Mouse (Mus musculus): ENCODE measurements at regions not wholly inside any gene's neighbourhood (a gene's known extent, or its start where the extent isn't known, plus 50 kb on each side); places are given as distances from the start of the nearest gene placed in this dataset.

GRCm38 (mm10) chr1:40907813-40908212, 102.4 kb downstream of the Tmem182 start:
- DNase-seq (ENCODE audit: low read depth, low spot score) = no peak

- DNase-seq (ENCODE audit: low read depth, low spot score) = no peak
Measured at GRCm38 (mm10) chr1:40913591-40913990, 108.2 kb downstream of the Tmem182 start.

DNA sequence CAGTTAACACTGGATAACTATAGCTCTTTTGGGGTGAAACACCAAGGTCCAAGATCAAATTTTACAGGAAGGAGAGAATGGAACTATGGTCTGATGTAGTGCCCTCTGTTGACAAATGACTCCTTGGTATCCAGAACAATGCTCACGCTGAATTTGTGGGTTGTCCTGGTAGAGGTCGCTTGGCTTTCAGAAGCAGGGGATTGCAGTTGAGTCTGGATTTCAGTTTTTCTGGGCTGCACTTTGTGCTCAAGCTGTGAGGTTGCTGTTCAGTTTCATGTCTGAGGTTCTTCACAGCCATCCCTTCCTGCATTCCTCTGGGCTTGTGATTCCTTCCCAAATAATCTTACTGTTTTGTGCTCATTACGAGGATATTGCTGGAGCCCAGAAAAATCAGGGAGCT, 118.9 kb downstream of the Tmem182 start:
- no peak for DNase-seq (ENCODE audit: low read depth, low spot score)

- DNase-seq (ENCODE audit: low read depth, low spot score) = no peak
Measured at GRCm38 (mm10) chr1:40924780-40925179, 119.4 kb downstream of the Tmem182 start.

- no peak for DNase-seq (ENCODE audit: low read depth, low spot score)
Measured at GRCm38 (mm10) chr1:40931374-40931773, 126.0 kb downstream of the Tmem182 start.

DNA sequence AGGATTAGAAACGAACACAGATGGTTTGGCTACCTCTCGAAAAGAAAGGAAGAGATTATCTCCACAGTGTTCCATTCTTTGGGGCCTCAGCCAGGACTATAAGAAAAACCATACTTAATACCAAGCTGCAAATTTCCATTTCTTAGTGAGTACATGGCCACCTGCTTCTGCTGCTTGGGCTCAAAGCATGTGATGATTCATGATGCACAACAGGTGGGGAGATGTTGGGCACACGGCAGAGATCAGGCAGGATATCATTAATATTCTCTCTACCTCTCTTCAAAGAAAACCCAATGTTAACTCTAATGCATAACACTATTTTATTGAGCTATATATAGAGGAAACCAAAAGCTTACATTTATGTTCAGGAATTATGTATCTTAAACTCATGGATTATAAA, 131.3 kb downstream of the Tmem182 start:
- DNase-seq (ENCODE audit: low read depth, low spot score) = no peak

DNA sequence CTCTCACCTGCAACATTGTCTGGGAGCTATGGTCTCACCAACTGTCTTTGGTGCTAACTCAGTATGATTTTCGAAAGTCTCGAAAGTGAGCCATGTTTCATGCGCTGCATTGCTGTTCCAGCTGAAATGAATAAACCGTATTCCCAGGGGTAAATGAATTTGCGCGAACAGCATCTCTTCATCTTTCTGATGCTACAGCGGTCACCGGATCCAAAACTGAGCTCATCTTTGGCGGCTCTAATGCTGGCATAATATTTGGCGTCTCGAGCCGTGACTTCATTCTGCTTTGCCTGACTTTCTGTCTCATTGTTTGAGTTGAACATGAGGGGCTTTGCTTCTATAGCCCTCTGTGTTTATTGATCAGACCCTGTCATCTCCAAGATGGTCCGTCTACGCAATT, 137.3 kb downstream of the Tmem182 start:
- DNase-seq (ENCODE audit: low read depth, low spot score) = no peak

DNA sequence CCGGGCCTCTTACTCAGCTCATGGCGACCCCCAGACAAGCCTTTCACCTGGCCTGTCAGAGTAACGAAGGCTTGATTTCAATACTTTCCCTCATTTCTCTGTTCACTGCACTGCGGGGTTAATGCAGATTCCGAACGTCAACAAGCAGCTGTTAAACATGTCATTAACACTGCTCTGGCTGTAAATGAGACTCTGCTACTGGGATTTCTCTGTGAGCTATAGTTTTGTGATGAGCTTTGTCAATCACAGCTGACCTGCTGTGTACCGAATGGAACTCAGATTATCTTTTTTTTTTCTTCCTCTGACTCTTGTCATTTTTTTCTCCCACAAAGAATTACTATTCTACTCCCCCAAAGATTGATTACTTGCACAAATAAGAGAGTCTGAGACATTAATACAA, 137.8 kb downstream of the Tmem182 start:
- no peak for DNase-seq (ENCODE audit: low read depth, low spot score)

DNA sequence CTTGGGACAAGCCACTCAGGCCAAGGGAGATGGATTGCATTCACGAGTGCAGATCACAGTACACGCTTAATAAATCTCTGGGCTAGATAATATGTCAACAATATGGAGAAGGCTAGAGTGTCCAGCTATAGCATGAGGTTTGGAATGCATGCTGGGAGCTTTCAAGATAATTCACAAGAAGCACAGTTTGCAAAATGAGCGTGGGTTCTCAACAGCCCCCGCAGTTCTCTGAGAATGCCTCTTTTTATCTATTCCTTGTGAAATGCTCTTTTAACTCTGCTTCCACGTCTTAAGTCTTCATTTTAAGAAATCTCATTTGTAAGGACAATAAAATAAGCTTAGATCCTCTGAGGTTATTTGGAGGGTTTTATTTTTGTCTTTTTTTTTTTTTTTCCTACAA, 145.2 kb downstream of the Tmem182 start:
- no peak for DNase-seq (ENCODE audit: low read depth, low spot score)

DNA sequence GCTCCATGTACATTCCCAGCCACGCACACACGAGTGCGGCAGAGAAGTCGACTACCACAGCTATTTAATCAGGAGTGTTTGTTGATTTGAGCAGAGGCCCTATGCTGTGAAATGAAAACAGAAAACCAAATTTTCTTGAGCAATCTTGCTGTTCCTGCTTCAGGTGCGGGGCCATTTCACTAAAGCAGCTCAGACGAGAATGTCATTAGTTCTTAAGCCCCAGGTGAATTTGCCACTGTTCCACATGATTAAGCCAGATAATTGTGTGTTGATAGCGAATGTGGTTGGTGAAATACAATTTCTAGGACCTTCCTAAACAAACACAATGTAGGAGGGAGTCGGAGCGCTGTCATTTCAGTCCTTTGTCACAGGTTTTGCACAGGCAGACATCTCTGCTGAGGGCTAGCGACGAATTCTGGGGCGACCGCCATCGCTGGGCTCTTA, 149.3 kb downstream of the Tmem182 start:
- no peak for DNase-seq (ENCODE audit: low read depth, low spot score)

- peak; percentile 39 for DNase-seq (ENCODE audit: low read depth, low spot score)
Measured at GRCm38 (mm10) chr1:40967768-40968504, 162.5 kb downstream of the Tmem182 start.

DNA sequence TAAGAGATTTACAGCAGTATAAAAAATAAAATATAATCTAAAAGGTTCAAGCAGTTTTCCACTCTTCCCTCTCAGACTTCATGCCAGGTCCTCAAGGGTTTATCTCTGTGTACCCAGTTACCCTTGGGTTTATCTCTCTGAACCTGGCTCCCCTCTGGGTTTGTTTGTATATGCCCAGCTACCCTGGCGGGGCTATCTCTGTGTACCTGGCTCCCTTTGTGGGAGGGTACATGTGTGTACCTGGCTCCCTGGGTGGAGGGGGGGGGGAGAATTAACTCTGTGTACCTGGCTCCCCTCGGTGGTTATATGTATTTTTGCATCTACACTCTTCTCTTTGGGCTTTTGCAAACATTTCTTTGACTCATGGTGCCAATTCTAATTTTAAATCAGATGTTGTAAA, 178.4 kb downstream of the Tmem182 start:
- DNase-seq (ENCODE audit: low read depth, low spot score) = no peak

DNA sequence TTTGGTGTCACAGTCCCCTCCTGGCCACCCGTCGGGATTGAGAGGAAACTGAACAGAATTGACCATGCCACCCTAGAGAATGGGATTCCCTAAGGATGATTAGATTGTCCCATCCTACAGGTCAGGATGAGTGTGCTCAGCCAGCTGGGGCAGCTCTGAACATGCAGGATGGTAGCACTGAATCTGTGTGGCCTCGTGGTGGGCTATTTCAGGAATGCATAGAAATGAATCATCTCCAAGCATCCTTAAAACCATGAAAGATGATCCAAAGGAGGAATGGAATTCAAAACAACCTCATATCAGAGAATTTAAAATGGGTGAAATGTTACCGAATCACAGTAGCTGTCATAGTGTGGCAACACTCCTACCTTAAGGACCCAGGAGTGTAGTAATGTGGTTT, 187.9 kb downstream of the Tmem182 start:
- no peak for DNase-seq (ENCODE audit: low read depth, low spot score)

DNA sequence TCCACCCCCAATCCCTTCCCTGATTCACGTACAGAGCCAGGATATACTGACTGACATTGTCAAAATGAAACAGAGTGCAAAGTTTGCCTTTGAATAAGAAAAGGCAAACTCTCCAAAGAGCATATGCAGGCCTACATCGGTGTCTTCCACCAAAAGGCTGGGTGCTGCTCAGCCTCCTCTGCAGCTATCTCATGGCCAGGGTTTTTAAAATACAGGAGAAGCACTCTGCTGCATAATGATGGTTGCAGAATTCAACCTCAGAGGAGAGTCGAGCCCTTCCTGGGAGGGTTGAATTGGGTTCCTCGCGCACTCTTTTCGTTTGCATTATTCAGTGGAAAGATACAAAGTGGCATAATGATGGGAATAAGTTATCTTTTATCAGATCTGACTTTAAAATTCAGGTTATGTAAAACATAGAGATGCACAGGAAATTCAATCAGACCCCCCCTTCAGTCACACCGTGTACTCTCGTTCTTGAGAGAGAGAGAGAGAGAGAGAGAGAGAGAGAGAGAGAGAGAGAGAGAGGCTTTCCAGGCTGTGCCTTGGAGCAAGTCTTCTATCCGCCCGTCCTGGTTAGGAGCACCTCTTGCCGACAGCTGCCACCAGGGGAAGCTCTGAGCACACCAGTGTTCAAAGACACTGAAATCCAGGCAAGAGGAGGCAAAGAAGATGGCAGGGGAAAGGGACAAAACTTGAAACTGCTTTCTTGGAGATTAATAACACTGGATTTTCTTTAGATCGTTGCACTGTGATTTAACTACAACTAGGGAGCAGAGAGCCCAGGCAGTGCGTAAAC, 196.0 kb downstream of the Tmem182 start:
- peak; percentile 18 for DNase-seq (ENCODE audit: low read depth, low spot score)

DNA sequence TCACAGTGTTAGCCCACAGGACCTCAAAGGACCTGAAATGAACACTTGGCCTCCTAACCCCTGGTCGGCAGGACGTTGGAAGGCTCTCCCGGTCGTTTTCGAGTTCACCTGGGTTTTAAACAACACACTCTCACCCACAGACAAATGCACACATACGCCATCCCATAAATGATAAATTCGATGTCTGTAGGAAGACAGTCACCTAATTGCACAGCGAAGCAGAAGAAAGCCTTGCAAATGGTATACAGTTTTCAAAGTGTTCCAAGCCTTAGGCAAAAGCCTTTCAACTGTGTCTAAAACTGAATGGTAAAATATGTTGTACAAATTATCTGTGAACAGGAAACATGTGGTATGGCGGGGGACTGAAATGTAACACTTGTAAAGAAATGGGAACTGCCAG, 196.6 kb downstream of the Tmem182 start:
- DNase-seq (ENCODE audit: low read depth, low spot score) = no peak

- no peak for DNase-seq (ENCODE audit: low read depth, low spot score)
Measured at GRCm38 (mm10) chr1:41026943-41027342, 221.5 kb downstream of the Tmem182 start.

DNA sequence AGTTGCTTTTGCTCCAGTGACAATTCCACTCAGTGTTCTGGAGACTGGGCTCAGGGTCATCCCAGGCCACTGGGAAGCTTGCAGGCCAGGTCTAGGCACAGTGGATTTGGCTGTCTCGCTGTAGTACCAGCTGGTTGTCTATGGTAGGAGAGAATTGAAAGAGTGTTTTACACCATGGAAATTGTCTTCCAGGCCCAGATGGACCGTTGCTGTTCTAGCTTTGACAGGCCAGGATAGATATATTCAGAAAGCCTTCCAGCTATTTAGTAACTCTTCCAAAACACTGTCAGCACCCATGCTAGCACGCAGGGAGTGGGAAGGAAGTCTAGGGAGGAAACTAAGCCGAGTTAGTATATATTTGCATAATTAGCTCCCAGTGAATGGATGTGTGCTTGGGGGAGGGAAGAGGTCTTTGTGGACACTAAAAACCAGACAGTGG, 222.2 kb downstream of the Tmem182 start:
- no peak for DNase-seq (ENCODE audit: low read depth, low spot score)

DNA sequence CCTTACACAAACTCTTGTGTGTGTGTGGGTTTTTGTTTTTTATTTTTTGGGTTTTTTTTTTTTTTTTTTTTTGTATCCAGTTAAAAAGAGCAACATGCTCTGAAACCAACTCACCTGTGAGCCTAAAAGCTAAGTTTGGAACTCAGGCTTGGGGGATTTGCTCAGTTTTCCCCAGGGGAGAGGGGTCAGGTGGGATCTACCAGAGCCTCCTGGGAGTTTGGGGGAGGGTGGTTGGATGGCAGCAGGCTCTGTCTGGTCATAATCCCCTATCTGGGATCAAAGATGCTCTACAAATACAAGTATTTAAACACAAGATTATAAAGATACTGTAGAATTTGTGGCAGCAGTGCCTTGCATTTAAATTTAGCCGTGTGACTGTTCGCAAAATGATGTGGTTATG, 222.6 kb downstream of the Tmem182 start:
- DNase-seq (ENCODE audit: low read depth, low spot score) = no peak

GRCm38 (mm10) chr1:41035085-41035880, 229.9 kb downstream of the Tmem182 start:
- no peak for DNase-seq (ENCODE audit: low read depth, low spot score)

GRCm38 (mm10) chr1:41036940-41037339, 231.5 kb downstream of the Tmem182 start:
- no peak for DNase-seq (ENCODE audit: low read depth, low spot score)

DNA sequence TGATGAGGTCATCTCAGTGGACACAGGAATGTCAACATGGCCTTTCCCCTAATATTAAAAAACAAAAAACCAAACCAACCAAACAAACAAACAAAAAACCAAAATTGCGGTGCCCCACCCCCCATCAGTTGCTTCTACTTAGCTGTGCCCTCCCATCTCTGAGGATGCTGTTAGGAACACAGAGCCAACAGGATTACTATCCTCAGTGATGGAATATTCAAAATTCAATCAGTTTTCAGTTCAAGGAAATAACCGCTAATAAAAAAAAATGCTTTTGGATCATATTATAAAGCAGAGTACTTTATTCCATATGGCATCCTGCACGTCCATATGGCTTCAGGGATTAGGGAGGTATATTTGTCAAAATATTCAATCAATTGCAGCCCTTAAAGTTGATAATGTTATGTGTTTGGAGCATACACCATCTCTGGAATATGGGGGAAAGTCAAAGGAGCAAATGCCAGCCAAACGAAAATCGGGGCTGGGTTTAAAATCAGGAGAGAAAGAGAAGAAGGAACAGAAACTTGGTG, 249.1 kb downstream of the Tmem182 start:
- DNase-seq (ENCODE audit: low read depth, low spot score) = no peak

DNA sequence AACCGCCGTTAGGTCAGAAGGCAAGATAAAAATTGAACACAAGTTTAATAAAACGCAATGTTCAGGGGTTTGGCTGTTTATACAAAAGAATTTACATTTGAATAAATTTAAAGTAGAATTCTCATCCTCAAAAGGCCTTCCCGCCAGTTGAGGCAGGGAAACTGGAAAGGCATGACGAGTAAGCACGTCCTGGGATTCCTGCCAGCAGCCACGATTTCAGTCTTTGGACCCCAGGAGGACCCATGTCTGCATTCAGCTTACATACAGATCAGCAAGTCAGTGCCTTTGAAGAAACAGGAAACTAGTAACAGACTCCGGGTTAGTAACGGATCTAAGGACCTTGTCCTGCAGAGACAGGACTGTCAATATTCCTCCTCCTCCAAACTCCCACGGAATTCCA, 250.4 kb downstream of the Tmem182 start:
- no peak for DNase-seq (ENCODE audit: low read depth, low spot score)

All from R1 (cell line).